Mouse (Mus musculus): ENCODE results near the gene Tmem59l. TPM values are rescaled to one million over a fixed set of nuclear protein-coding genes. Genes with fewer than 3 reads are reported as not detected.

Gene Tmem59l
- polyA plus RNA-seq (2014; fragmentation: Nextera tagmentation; extraction: Ambion mirVana) = 0.87 and 1.1 TPM in 2 replicates

DNA sequence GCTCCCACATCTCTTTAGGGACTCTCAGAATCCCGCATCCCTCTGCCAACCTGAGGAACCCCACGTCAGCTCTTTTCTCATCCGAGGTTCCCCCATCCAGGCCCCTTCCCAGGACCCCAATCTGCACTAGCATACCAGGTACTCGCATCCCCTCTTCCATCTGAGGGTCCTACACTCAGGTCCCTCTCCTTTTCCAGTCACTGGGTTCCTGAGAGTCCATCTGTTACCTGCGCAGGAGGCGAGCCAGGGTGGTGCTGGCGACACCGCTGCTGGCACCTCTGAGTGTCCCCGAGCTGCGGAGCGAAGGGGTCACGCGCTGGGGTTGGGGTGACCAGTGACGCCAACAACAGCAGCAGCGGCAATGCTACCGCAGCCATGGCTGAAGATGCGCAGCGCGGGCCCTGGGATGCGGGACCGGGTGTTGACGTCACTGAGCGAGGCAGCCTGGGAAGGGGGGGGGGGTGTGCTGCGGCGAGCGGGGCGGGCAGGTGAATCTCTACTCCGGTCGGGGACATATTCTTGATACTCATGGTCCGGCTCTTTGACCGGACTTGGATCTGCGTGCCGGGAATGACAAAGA is at the start of gene Tmem59l:
Gene Tmem59l, minus strand, starts transcription at position 418 of the 580 bp plus-strand sequence.
- WGBS = 13% methylated on average over 33 of the region's 33 CpGs
- H3K4me3 ChIP-seq (ENCODE audit: low read depth, low read length) = peak within 1 kb of the TSS; percentile 44
- DNase-seq (ENCODE audit: low spot score) = no peak
- no peak within 1 kb of the TSS for H3K27ac ChIP-seq (ENCODE audit: low read depth, low read length)
- peak within 1 kb of the TSS; percentile 62 for H3K4me2 ChIP-seq
- 0 out of 2 replicates have a peak within 1 kb of the TSS, but pooled peaks have one; percentile 8 for H3K9ac ChIP-seq (ENCODE audit: low read depth, low read length)
- H3K27me3 ChIP-seq (replicated peaks; ENCODE audit: control insufficient read depth, insufficient read depth, low read length) = peaks cover 100% of the 10 kb centered on the region
- H3K9me3 ChIP-seq (ENCODE audit: control insufficient read depth, low read length) = no peaks in the 10 kb centered on the region
- H3K36me3 ChIP-seq (ENCODE audit: control insufficient read depth, insufficient read depth, low read length) = no peaks in the 10 kb centered on the region
- ATAC-seq (replicated peaks; ENCODE audit: low FRiP score) = no peak
- H3K4me1 ChIP-seq (replicated peaks; ENCODE audit: control insufficient read depth, insufficient read depth, low read length) = peaks cover 23% of the 10 kb centered on the region

- Histone ChIP-seq H3K9ac (ENCODE audit: low read depth, low read length) (no peak overlapping the region), H3K4me1 (replicated peaks; ENCODE audit: control insufficient read depth, insufficient read depth, low read length) (peaks cover 11% of the 10 kb centered on the region), H3K27ac (ENCODE audit: low read depth, low read length) (no peak overlapping the region), H3K4me2 (no peak overlapping the region), H3K36me3 (ENCODE audit: control insufficient read depth, insufficient read depth, low read length) (peaks cover 57% of the 10 kb centered on the region), H3K27me3 (replicated peaks; ENCODE audit: control insufficient read depth, insufficient read depth, low read length) (no peaks in the 10 kb centered on the region), H3K9me3 (ENCODE audit: control insufficient read depth, low read length) (no peaks in the 10 kb centered on the region), H3K4me3 (ENCODE audit: low read depth, low read length) (no peak overlapping the region)
- WGBS = 85% methylated on average over 2 of the region's 2 CpGs
- no peak for ATAC-seq (replicated peaks; ENCODE audit: low FRiP score)
- no peak for DNase-seq (ENCODE audit: low spot score)
Measured at GRCm38 (mm10) chr8:70535701-70536100, 48.5 kb upstream of the Tmem59l start.

DNA sequence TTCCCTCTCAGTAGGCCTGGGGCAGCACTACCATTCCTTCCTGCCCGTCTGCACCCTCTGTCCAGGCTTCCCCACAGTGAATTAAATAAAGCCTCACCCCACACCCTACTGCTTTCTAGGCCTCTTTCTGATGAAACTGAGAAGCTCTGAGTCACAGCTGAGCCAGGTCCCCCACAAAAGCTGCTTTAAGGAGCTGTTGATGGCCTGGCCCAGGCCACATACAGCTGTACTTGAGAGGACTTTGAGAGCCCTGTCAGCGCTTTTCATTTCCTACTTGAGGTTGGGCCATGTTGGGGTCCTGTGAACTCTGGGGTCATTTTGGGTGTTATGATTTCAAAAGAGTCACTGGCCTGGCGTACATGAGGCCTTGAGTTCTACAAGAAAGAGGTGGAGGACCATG is 48.1 kb upstream of the Tmem59l start:
- H3K9me3 ChIP-seq (ENCODE audit: control insufficient read depth, low read length) = no peaks in the 10 kb centered on the region
- no peak overlapping the region for H3K4me2 ChIP-seq
- 90% methylated on average over 3 of the region's 3 CpGs for WGBS
- H3K9ac ChIP-seq (ENCODE audit: low read depth, low read length) = no peak overlapping the region
- H3K27me3 ChIP-seq (replicated peaks; ENCODE audit: control insufficient read depth, insufficient read depth, low read length) = no peaks in the 10 kb centered on the region
- no peak overlapping the region for H3K27ac ChIP-seq (ENCODE audit: low read depth, low read length)
- H3K36me3 ChIP-seq (ENCODE audit: control insufficient read depth, insufficient read depth, low read length) = peaks cover 60% of the 10 kb centered on the region
- peaks cover 6% of the 10 kb centered on the region for H3K4me1 ChIP-seq (replicated peaks; ENCODE audit: control insufficient read depth, insufficient read depth, low read length)
- DNase-seq (ENCODE audit: low spot score) = no peak
- H3K4me3 ChIP-seq (ENCODE audit: low read depth, low read length) = no peak overlapping the region
- no peak for ATAC-seq (replicated peaks; ENCODE audit: low FRiP score)

DNA sequence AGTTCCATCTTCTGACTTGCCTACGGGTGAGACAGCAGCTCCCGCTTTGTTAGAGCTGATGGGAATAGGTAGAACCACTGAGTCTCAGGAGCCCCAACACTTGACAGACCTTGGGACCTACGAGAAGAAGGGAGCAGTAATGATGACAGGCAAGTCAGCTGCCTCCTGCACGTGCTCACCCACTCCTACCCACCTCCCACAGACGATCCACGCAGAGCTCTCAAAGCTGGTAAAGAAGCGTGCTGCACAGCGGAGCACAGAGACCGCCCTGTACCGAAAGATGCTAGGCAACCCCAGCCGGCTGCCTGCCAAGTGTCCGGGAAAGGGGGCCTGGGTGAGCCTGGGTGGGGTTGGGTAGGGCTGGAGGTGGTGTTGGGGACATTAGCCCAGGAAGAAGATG is 47.1 kb upstream of the Tmem59l start:
- H3K9ac ChIP-seq (ENCODE audit: low read depth, low read length) = no peak overlapping the region
- H3K36me3 ChIP-seq (ENCODE audit: control insufficient read depth, insufficient read depth, low read length) = peaks cover 62% of the 10 kb centered on the region
- DNase-seq (ENCODE audit: low spot score) (no peak), ATAC-seq (replicated peaks; ENCODE audit: low FRiP score) (no peak)
- H3K9me3 ChIP-seq (ENCODE audit: control insufficient read depth, low read length) = no peaks in the 10 kb centered on the region
- H3K27ac ChIP-seq (ENCODE audit: low read depth, low read length) = no peak overlapping the region
- WGBS = 94% methylated on average over 12 of the region's 12 CpGs
- H3K4me2 ChIP-seq = no peak overlapping the region
- H3K27me3 ChIP-seq (replicated peaks; ENCODE audit: control insufficient read depth, insufficient read depth, low read length) = no peaks in the 10 kb centered on the region
- H3K4me3 ChIP-seq (ENCODE audit: low read depth, low read length) = no peak overlapping the region
- H3K4me1 ChIP-seq (replicated peaks; ENCODE audit: control insufficient read depth, insufficient read depth, low read length) = peaks cover 12% of the 10 kb centered on the region

GRCm38 (mm10) chr8:70530314-70530713 is 43.2 kb upstream of the Tmem59l start:
- Histone ChIP-seq H3K9ac (ENCODE audit: low read depth, low read length) (no peak overlapping the region), H3K9me3 (ENCODE audit: control insufficient read depth, low read length) (no peaks in the 10 kb centered on the region), H3K4me2 (peak overlapping the region; percentile 93; the same call in 1 of the 2 replicates), H3K27me3 (replicated peaks; ENCODE audit: control insufficient read depth, insufficient read depth, low read length) (no peaks in the 10 kb centered on the region), H3K27ac (ENCODE audit: low read depth, low read length) (no peak overlapping the region), H3K36me3 (ENCODE audit: control insufficient read depth, insufficient read depth, low read length) (peaks cover 48% of the 10 kb centered on the region), H3K4me1 (replicated peaks; ENCODE audit: control insufficient read depth, insufficient read depth, low read length) (peaks cover 26% of the 10 kb centered on the region), H3K4me3 (ENCODE audit: low read depth, low read length) (peak overlapping the region; percentile 96; the same call in 1 of the 2 replicates)
- DNase-seq (ENCODE audit: low spot score) (no peak), ATAC-seq (replicated peaks; ENCODE audit: low FRiP score) (no peak)
- WGBS = 84% methylated on average over 2 of the region's 2 CpGs

GRCm38 (mm10) chr8:70529741-70530161 is 42.6 kb upstream of the Tmem59l start:
- Histone ChIP-seq H3K9ac (ENCODE audit: low read depth, low read length) (peak overlapping the region; percentile 97; the same call in 1 of the 2 replicates), H3K27ac (ENCODE audit: low read depth, low read length) (peak overlapping the region; percentile 60; the same call in 1 of the 2 replicates)

GRCm38 (mm10) chr8:70529299-70529698 is 42.1 kb upstream of the Tmem59l start:
- Histone ChIP-seq H3K36me3 (ENCODE audit: control insufficient read depth, insufficient read depth, low read length) (peaks cover 38% of the 10 kb centered on the region), H3K27me3 (replicated peaks; ENCODE audit: control insufficient read depth, insufficient read depth, low read length) (no peaks in the 10 kb centered on the region), H3K4me3 (ENCODE audit: low read depth, low read length) (peak overlapping the region; percentile 96), H3K9me3 (ENCODE audit: control insufficient read depth, low read length) (no peaks in the 10 kb centered on the region), H3K27ac (ENCODE audit: low read depth, low read length) (peak overlapping the region; percentile 60; the same call in 1 of the 2 replicates), H3K4me2 (peak overlapping the region; percentile 93), H3K9ac (ENCODE audit: low read depth, low read length) (peak overlapping the region; percentile 97), H3K4me1 (replicated peaks; ENCODE audit: control insufficient read depth, insufficient read depth, low read length) (peaks cover 26% of the 10 kb centered on the region)
- ATAC-seq (replicated peaks; ENCODE audit: low FRiP score) = no peak
- no peak for DNase-seq (ENCODE audit: low spot score)
- WGBS = 42% methylated on average over 5 of the region's 5 CpGs

More at GRCm38 (mm10) chr8:70529741-70530161, 42.6 kb upstream of the Tmem59l start:
- H3K4me2 ChIP-seq = peak overlapping the region; percentile 93
- peaks cover 26% of the 10 kb centered on the region for H3K4me1 ChIP-seq (replicated peaks; ENCODE audit: control insufficient read depth, insufficient read depth, low read length)
- DNase-seq (ENCODE audit: low spot score) (no peak), ATAC-seq (replicated peaks; ENCODE audit: low FRiP score) (no peak)
- no peaks in the 10 kb centered on the region for H3K9me3 ChIP-seq (ENCODE audit: control insufficient read depth, low read length)
- peaks cover 42% of the 10 kb centered on the region for H3K36me3 ChIP-seq (ENCODE audit: control insufficient read depth, insufficient read depth, low read length)
- no peaks in the 10 kb centered on the region for H3K27me3 ChIP-seq (replicated peaks; ENCODE audit: control insufficient read depth, insufficient read depth, low read length)
- WGBS = 77% methylated on average over 3 of the region's 3 CpGs
- peak overlapping the region; percentile 96 for H3K4me3 ChIP-seq (ENCODE audit: low read depth, low read length)

DNA sequence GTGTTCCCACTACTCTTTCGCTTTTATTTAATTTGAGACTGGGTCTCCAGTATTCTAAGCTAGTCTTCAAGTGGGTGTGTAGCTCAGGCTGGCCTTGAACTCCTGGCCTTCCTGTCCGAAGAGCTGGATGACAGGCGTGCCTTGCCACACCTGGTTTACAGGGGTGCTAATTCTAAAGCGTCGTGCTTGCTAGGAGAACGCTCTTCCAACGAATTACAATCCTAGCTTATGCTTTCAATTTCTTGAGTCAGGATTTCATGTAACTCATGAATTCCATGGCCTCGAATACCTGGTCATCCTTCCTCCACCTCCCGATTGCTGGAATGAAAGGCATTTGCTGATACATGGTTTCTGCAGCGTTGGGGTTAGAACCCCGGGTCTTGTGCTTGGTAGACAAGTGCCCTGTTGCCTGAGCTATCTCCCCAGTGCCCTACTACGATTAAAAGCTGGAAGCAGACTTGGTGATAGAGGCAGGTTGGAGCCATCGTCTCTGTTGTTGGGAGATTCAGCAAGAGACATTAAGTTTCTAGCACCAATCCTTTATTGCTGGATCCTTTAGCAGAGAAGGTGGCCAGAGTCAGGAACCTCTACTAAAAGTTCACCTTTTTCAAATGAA is 41.1 kb upstream of the Tmem59l start:
- DNase-seq (ENCODE audit: low spot score) (no peak), ATAC-seq (replicated peaks; ENCODE audit: low FRiP score) (no peak)
- H3K4me3 ChIP-seq (ENCODE audit: low read depth, low read length) = peak overlapping the region; percentile 96
- H3K9ac ChIP-seq (ENCODE audit: low read depth, low read length) = peak overlapping the region; percentile 97
- 18% methylated on average over 13 of the region's 13 CpGs for whole genome bisulfite sequencing
- peaks cover 26% of the 10 kb centered on the region for H3K4me1 ChIP-seq (replicated peaks; ENCODE audit: control insufficient read depth, insufficient read depth, low read length)
- peak overlapping the region; percentile 93 for H3K4me2 ChIP-seq
- H3K27me3 ChIP-seq (replicated peaks; ENCODE audit: control insufficient read depth, insufficient read depth, low read length) = no peaks in the 10 kb centered on the region
- H3K27ac ChIP-seq (ENCODE audit: low read depth, low read length) = peak overlapping the region; percentile 90
- peaks cover 29% of the 10 kb centered on the region for H3K36me3 ChIP-seq (ENCODE audit: control insufficient read depth, insufficient read depth, low read length)
- no peaks in the 10 kb centered on the region for H3K9me3 ChIP-seq (ENCODE audit: control insufficient read depth, low read length)

All from liver, embryonic 11.5 days (tissue).